Mouse (Mus musculus) lung, adult 18-20 months (tissue): Measurements from ENCODE around the gene Zfp287.
A peak's percentile ranks its signal among the peaks of the same experiment; 100 is the strongest.

Experiments
- DNase-seq, 2 experiments: peaks; one replicate each; pipeline ENCODE4 v3.0.0; 2022; ENCODE audit warnings: mixed read lengths in 2 of 2

Zfp287 gene

GRCm38 (mm10) chr11:62699749-62700148 is 32.0 kb downstream of the Zfp287 start:
- DNase-seq, result no peak

GRCm38 (mm10) chr11:62695126-62695525 is 36.6 kb downstream of the Zfp287 start:
- no peak for DNase-seq

- DNase-seq, result peak in 1 of 2 experiments; percentile 34
Measured at GRCm38 (mm10) chr11:62693299-62694184, 38.2 kb downstream of the Zfp287 start.

GRCm38 (mm10) chr11:62691592-62691991 is 40.1 kb downstream of the Zfp287 start:
- DNase-seq, result no peak

GRCm38 (mm10) chr11:62679954-62680353 is 51.8 kb downstream of the Zfp287 start:
- DNase-seq, result no peak

GRCm38 (mm10) chr11:62678778-62679354 is 52.8 kb downstream of the Zfp287 start:
- no peak for DNase-seq

GRCm38 (mm10) chr11:62676290-62676596 is 55.5 kb downstream of the Zfp287 start:
- DNase-seq, result no peak

GRCm38 (mm10) chr11:62675480-62676289 is 56.0 kb downstream of the Zfp287 start:
- peak; percentile 54 to 73 for DNase-seq

- DNase-seq, result no peak
Measured at GRCm38 (mm10) chr11:62670006-62670405, 61.7 kb downstream of the Zfp287 start.

GRCm38 (mm10) chr11:62669471-62669870 is 62.2 kb downstream of the Zfp287 start:
- no peak for DNase-seq

GRCm38 (mm10) chr11:62668986-62669385 is 62.7 kb downstream of the Zfp287 start:
- no peak for DNase-seq

- DNase-seq, result no peak
Measured at GRCm38 (mm10) chr11:62664250-62664649, 67.5 kb downstream of the Zfp287 start.

- no peak for DNase-seq
Measured at GRCm38 (mm10) chr11:62660885-62661284, 70.8 kb downstream of the Zfp287 start.

- DNase-seq, result no peak
Measured at GRCm38 (mm10) chr11:62652080-62652479, 79.6 kb downstream of the Zfp287 start.

GRCm38 (mm10) chr11:62651563-62651962 is 80.1 kb downstream of the Zfp287 start:
- no peak for DNase-seq
